Mouse (Mus musculus): ENCODE data around the gene Cilp2. TPM values are rescaled to one million over a fixed set of nuclear protein-coding genes. Genes with fewer than 3 reads are reported as not detected.

Cilp2 gene
- polyA plus RNA-seq, 1 experiment from 2014 or later, result 6.6 TPM

DNA sequence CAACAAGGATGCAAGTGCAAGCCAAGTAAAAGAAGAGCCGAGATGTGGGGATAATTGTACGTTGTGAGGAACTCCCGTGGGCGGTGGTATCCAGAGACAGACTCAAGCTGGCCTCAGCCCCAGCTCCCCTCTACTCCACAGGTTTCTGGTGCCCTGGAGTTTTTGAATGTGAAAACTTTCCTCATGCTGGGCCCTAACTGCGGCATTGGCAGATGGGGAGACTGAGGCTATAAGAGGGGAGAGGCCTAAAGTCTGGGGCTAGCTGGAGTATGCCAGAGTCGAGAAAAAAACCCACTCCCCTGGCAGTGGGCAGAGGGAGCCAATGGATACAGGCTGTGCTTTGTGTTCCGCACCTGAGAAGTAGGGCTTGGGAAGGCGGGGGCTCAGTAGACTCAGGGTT is 16.6 kb upstream of the Cilp2 start:
- Histone ChIP-seq H3K27ac (ENCODE audit: low read depth, low read length) (no peak overlapping the region), H3K27me3 (replicated peaks; ENCODE audit: control insufficient read depth, insufficient read depth, low read length) (no peaks in the 10 kb centered on the region), H3K4me2 (ENCODE audit: low read length) (peak overlapping the region; percentile 96), H3K4me3 (ENCODE audit: low read length) (no peak overlapping the region), H3K4me1 (ENCODE audit: control insufficient read depth, insufficient read depth, low read depth, low read length) (peaks cover 35% of the 10 kb centered on the region), H3K9me3 (ENCODE audit: control insufficient read depth, low read length) (no peaks in the 10 kb centered on the region), H3K36me3 (ENCODE audit: control insufficient read depth, insufficient read depth, low read length) (peaks cover 2% of the 10 kb centered on the region; the same call in 1 of the 2 replicates), H3K9ac (ENCODE audit: low read depth, low read length) (no peak overlapping the region)
- WGBS, result 82% methylated on average over 8 of the region's 8 CpGs
- no peak for ATAC-seq

DNA sequence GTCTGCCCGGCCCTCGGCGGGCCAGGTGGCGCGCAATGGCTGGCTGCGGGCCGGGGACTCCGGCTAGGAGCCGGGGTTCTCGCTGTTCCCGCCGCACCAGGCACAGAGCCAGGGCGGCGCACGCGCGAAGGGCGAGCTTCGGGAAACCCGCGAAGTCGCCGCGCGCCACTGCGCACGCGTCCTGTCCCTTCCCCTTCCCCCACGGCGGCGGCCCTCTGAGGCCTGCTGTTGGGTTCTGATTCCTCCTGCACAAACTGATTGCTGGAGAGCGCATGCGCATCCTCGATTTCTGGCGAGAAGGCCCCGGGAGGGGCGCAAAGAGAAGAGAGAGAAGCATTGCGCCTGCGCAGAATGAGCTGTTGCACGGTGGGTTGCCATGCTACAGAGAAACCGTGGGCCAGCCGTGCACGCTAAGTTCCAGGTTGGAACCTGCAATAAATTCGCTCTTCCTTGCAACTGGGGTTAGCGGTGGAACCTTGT is 15.6 kb upstream of the Cilp2 start:
- no peaks in the 10 kb centered on the region for H3K36me3 ChIP-seq (ENCODE audit: control insufficient read depth, insufficient read depth, low read length)
- H3K4me3 ChIP-seq (ENCODE audit: low read length), result peak overlapping the region; percentile 62
- peak overlapping the region; percentile 89 for H3K27ac ChIP-seq (ENCODE audit: low read depth, low read length)
- ATAC-seq, result peak; percentile 91
- no peaks in the 10 kb centered on the region for H3K27me3 ChIP-seq (replicated peaks; ENCODE audit: control insufficient read depth, insufficient read depth, low read length)
- WGBS, result 0% methylated on average over 45 of the region's 45 CpGs
- H3K9ac ChIP-seq (ENCODE audit: low read depth, low read length), result peak overlapping the region; percentile 84
- H3K4me1 ChIP-seq (ENCODE audit: control insufficient read depth, insufficient read depth, low read depth, low read length), result peaks cover 40% of the 10 kb centered on the region
- H3K4me2 ChIP-seq (ENCODE audit: low read length), result peak overlapping the region; percentile 96
- no peaks in the 10 kb centered on the region for H3K9me3 ChIP-seq (ENCODE audit: control insufficient read depth, low read length)

DNA sequence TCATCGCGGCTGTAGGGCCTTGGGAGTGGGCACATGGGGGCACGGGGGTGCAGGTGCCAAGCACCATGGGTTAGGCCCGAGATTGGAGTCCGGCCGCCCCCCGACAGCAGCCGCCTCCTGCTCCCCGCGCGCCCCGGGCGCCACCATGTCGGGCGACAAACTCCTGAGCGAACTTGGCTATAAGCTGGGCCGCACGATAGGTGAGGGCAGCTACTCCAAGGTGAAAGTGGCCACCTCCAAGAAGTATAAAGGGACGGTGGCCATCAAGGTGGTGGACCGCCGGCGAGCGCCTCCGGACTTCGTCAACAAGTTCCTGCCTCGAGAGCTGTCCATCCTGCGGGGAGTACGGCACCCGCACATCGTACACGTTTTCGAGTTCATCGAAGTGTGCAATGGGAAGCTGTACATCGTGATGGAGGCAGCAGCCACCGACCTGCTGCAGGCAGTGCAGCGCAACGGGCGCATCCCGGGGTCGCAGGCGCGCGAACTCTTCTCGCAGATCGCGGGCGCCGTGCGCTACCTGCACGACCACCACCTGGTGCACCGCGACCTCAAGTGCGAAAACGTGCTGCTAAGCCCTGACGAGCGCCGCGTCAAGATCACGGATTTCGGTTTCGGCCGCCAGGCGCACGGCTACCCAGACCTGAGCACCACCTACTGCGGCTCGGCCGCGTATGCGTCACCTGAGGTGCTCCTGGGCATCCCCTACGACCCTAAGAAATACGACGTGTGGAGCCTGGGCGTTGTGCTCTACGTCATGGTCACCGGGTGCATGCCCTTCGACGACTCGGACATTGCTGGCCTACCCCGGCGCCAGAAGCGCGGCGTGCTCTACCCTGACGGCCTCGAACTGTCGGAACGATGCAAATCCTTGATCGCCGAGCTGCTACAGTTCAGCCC is 14.9 kb upstream of the Cilp2 start, which contains the start of the genes Tssk6, Ndufa13 and Yjefn3:
Gene Tssk6, plus strand, starts transcription at position 22 of the 900 bp plus-strand sequence.
Gene Ndufa13, minus strand, starts transcription at position 396 of the 900 bp plus-strand sequence.
Gene Yjefn3, minus strand, starts transcription at position 550 of the 900 bp plus-strand sequence.
- Histone ChIP-seq H3K4me3 (ENCODE audit: low read length) (peak within 1 kb of the TSS; percentile 62), H3K4me2 (ENCODE audit: low read length) (peak within 1 kb of the TSS; percentile 96), H3K36me3 (ENCODE audit: control insufficient read depth, insufficient read depth, low read length) (no peaks in the 10 kb centered on the region), H3K27me3 (replicated peaks; ENCODE audit: control insufficient read depth, insufficient read depth, low read length) (no peaks in the 10 kb centered on the region), H3K9me3 (ENCODE audit: control insufficient read depth, low read length) (no peaks in the 10 kb centered on the region), H3K9ac (ENCODE audit: low read depth, low read length) (peak within 1 kb of the TSS; percentile 84), H3K27ac (ENCODE audit: low read depth, low read length) (peak within 1 kb of the TSS; percentile 89), H3K4me1 (ENCODE audit: control insufficient read depth, insufficient read depth, low read depth, low read length) (peaks cover 43% of the 10 kb centered on the region)
- 4% methylated on average over 84 of the region's 89 CpGs for WGBS
- peak; percentile 3 for ATAC-seq

DNA sequence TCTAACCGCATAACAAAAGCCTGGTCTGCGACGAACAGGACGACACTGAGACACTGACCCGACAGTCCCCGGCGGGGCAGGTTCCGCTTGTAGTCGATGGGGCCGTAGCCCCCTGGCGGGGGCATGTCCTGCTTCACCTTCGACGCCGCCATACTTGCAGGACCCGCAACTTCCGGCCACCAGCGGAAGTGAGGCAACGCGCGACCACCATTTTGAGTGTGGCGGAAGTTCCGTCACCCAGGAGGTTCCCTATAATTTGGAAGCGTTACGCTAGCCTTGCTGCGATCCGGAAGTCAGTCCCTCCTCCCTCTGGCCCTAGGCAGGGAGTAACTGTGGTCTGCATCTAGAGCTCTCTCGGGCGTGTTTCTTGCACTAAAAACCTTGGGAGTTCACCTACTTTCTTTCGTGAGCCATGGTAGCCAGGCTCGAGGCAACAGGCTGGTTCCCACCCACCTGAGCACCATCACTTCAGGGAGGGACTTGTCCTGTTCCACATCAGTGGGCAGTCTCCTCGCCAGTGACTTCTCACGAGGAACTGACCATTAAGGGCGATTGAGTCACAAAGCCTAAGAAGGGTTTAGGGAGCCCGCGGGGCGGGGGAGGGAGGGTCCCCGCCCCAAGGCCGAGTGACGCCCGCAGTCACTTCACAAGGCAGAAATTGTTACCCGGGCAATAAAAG is 14.1 kb upstream of the Cilp2 start:
- Histone ChIP-seq H3K4me3 (ENCODE audit: low read length) (peak overlapping the region; percentile 62), H3K36me3 (ENCODE audit: control insufficient read depth, insufficient read depth, low read length) (no peaks in the 10 kb centered on the region), H3K27ac (ENCODE audit: low read depth, low read length) (peak overlapping the region; percentile 89), H3K9me3 (ENCODE audit: control insufficient read depth, low read length) (no peaks in the 10 kb centered on the region), H3K4me2 (ENCODE audit: low read length) (peak overlapping the region; percentile 96), H3K9ac (ENCODE audit: low read depth, low read length) (peak overlapping the region; percentile 84), H3K27me3 (replicated peaks; ENCODE audit: control insufficient read depth, insufficient read depth, low read length) (no peaks in the 10 kb centered on the region), H3K4me1 (ENCODE audit: control insufficient read depth, insufficient read depth, low read depth, low read length) (peaks cover 43% of the 10 kb centered on the region)
- peak; percentile 70 for ATAC-seq
- WGBS, result 2% methylated on average over 40 of the region's 41 CpGs

DNA sequence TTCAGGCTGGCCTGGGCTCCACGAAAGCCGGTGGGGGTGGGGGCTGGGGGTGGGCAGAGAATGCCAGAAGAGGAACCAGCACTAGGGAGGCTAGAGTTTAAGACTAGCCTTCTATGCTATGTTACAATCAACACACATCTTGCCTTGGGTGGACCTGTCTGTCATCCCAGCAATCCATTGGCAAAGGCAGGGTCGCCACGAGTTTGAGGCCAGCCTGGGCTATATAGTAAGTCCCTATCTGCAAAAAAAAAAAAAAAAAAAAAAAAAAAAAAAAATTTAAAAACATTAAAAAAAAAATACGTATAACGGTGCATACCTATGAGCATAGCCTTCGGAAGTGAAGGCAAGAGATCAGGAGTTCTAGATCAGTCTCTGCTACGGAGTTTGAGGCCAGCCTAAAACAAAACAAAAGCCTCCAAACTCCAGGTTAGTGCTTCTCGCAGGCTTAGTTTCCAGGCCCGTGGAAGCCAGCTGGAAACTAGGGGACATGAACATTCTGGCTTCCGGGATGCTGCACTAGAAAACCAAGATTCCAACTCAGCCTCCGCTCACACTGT is 13.5 kb upstream of the Cilp2 start:
- peak overlapping the region; percentile 62 for H3K4me3 ChIP-seq (ENCODE audit: low read length)
- no peaks in the 10 kb centered on the region for H3K9me3 ChIP-seq (ENCODE audit: control insufficient read depth, low read length)
- peak overlapping the region; percentile 76 for H3K9ac ChIP-seq (ENCODE audit: low read depth, low read length)
- H3K27me3 ChIP-seq (replicated peaks; ENCODE audit: control insufficient read depth, insufficient read depth, low read length), result no peaks in the 10 kb centered on the region
- H3K4me1 ChIP-seq (ENCODE audit: control insufficient read depth, insufficient read depth, low read depth, low read length), result peaks cover 43% of the 10 kb centered on the region
- H3K27ac ChIP-seq (ENCODE audit: low read depth, low read length), result peak overlapping the region; percentile 89
- H3K36me3 ChIP-seq (ENCODE audit: control insufficient read depth, insufficient read depth, low read length), result no peaks in the 10 kb centered on the region
- 20% methylated on average over 12 of the region's 12 CpGs for WGBS
- H3K4me2 ChIP-seq (ENCODE audit: low read length), result peak overlapping the region; percentile 96
- ATAC-seq, result no peak

DNA sequence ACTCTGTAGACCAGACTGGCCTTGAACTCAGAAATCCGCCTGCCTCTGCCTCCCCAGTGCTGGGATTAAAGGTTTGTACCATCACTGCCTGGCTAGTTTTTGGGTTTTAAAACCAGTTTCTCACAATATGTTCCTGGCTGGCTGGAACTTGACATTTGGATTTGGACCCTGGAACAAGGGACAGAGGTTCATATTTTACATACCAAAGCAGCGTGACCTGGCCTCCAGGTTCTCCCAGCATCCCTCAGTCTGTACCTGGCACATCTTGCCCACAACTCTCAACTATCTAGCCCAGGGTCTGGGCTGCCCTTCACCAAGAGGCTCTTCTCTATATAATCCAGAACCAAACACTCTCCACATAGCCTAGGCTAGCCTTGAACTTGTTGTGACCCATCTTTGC is 12.4 kb upstream of the Cilp2 start:
- WGBS, result 96% methylated on average over 2 of the region's 2 CpGs
- Histone ChIP-seq H3K4me2 (ENCODE audit: low read length) (0 out of 2 replicates have a peak overlapping the region, but pooled peaks have one; percentile 6), H3K4me3 (ENCODE audit: low read length) (no peak overlapping the region), H3K9me3 (ENCODE audit: control insufficient read depth, low read length) (no peaks in the 10 kb centered on the region), H3K4me1 (ENCODE audit: control insufficient read depth, insufficient read depth, low read depth, low read length) (peaks cover 46% of the 10 kb centered on the region), H3K36me3 (ENCODE audit: control insufficient read depth, insufficient read depth, low read length) (no peaks in the 10 kb centered on the region), H3K9ac (ENCODE audit: low read depth, low read length) (no peak overlapping the region), H3K27ac (ENCODE audit: low read depth, low read length) (no peak overlapping the region), H3K27me3 (replicated peaks; ENCODE audit: control insufficient read depth, insufficient read depth, low read length) (no peaks in the 10 kb centered on the region)
- ATAC-seq, result no peak

DNA sequence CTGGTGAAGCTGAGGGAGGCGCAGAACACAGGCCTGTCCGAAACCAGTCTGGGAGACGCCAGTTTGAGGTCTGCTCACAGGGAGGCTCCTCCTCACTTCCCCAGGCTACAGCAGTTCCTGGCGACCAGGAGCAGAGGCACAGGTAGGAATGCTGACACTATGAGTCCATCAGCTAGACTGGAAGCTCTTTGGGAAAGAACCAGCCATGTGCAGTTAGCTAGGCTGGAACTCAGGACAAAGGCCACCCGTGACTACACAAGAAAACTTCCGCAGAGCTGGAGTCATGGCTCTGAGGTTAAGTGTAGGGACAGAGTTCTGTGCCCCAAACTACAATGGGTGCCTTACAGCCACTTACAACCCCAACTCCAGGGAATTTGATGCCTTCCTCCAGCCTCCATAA is 10.4 kb upstream of the Cilp2 start:
- H3K4me2 ChIP-seq (ENCODE audit: low read length), result no peak overlapping the region
- H3K27ac ChIP-seq (ENCODE audit: low read depth, low read length), result no peak overlapping the region
- no peaks in the 10 kb centered on the region for H3K9me3 ChIP-seq (ENCODE audit: control insufficient read depth, low read length)
- no peak for ATAC-seq
- 77% methylated on average over 6 of the region's 6 CpGs for WGBS
- no peak overlapping the region for H3K9ac ChIP-seq (ENCODE audit: low read depth, low read length)
- H3K36me3 ChIP-seq (ENCODE audit: control insufficient read depth, insufficient read depth, low read length), result no peaks in the 10 kb centered on the region
- H3K27me3 ChIP-seq (replicated peaks; ENCODE audit: control insufficient read depth, insufficient read depth, low read length), result no peaks in the 10 kb centered on the region
- no peak overlapping the region for H3K4me3 ChIP-seq (ENCODE audit: low read length)
- H3K4me1 ChIP-seq (ENCODE audit: control insufficient read depth, insufficient read depth, low read depth, low read length), result peaks cover 37% of the 10 kb centered on the region

DNA sequence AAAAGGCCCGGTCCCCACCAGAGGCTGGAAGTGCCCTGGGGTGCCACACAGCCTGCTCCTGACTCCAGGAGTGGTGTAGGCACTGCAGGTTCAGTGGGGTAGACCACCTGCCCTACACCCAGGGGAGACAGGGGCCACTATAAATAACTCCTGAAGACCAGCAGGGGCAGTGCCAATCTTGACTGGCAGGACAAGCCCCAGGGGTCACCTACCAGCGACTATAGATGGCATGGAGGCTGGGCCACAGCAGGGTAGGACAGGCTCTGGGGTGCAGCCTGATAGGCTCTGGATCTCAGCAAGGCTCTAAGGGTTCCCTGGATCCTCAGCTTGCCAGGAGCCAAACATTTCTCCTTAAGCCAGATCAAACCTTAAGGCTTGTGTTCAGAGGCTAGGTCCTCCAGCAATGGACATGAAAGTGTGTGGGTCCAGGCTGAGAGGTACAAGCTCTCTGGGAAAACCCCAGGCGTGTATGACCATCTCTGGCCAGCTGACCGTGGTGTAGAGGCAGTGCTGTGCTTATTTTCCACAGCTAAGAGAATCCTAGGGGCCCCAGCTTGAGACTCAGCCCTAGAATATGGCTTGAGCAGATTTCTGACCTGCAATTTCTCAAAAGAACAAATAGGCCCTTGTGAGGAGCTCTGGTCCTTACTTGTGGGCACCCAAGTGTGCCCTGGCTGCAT is 8.4 kb upstream of the Cilp2 start:
- peaks cover 28% of the 10 kb centered on the region for H3K4me1 ChIP-seq (ENCODE audit: control insufficient read depth, insufficient read depth, low read depth, low read length)
- H3K4me2 ChIP-seq (ENCODE audit: low read length), result no peak overlapping the region
- 77% methylated on average over 4 of the region's 4 CpGs for WGBS
- no peaks in the 10 kb centered on the region for H3K9me3 ChIP-seq (ENCODE audit: control insufficient read depth, low read length)
- no peak overlapping the region for H3K27ac ChIP-seq (ENCODE audit: low read depth, low read length)
- no peak overlapping the region for H3K4me3 ChIP-seq (ENCODE audit: low read length)
- H3K9ac ChIP-seq (ENCODE audit: low read depth, low read length), result no peak overlapping the region
- no peaks in the 10 kb centered on the region for H3K27me3 ChIP-seq (replicated peaks; ENCODE audit: control insufficient read depth, insufficient read depth, low read length)
- ATAC-seq, result no peak
- H3K36me3 ChIP-seq (ENCODE audit: control insufficient read depth, insufficient read depth, low read length), result no peaks in the 10 kb centered on the region
